Mouse (Mus musculus) liver, postnatal 0 days (tissue): ENCODE measurements around the gene Scrg1.

Source experiments
- CTCF ChIP-seq: sonication (generic); IDR thresholded peaks from 2 replicates; pipeline ENCODE4 v1.5.1; 2016; ENCODE audit warnings: antibody characterized with exemption, low read depth
- EP300 ChIP-seq: IDR thresholded peaks from 2 replicates; pipeline ENCODE4 v1.6.1; 2016; ENCODE audit warnings: antibody characterized with exemption, low read depth, mild to moderate bottlenecking

DNA sequence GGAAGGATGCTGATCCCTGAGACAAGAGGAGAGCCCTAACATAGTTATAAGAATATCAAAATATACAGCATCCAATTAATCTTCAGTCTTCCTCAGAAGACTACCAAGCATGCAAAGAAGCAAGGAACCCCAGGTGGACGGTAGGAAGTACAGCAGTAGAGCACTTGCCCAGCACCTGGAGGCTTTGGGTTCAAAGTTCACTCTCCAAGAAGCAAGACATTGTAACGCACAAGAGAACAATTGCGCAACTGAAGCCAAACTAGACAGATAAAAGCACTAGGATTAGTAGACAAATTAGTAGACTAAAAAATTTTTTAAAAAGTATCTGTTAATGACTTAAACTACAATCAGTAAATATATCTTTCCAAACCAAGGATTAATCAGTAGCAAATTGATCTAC lies 8.0 kb downstream of the Scrg1 start:
- no peak for TF ChIP-seq CTCF
- TF ChIP-seq EP300 = no peak
